Mouse (Mus musculus): ENCODE measurements at regions not wholly inside any gene's neighbourhood (a gene's known extent, or its start where the extent isn't known, plus 50 kb on each side); places are given as distances from the start of the nearest gene placed in this dataset.

DNA sequence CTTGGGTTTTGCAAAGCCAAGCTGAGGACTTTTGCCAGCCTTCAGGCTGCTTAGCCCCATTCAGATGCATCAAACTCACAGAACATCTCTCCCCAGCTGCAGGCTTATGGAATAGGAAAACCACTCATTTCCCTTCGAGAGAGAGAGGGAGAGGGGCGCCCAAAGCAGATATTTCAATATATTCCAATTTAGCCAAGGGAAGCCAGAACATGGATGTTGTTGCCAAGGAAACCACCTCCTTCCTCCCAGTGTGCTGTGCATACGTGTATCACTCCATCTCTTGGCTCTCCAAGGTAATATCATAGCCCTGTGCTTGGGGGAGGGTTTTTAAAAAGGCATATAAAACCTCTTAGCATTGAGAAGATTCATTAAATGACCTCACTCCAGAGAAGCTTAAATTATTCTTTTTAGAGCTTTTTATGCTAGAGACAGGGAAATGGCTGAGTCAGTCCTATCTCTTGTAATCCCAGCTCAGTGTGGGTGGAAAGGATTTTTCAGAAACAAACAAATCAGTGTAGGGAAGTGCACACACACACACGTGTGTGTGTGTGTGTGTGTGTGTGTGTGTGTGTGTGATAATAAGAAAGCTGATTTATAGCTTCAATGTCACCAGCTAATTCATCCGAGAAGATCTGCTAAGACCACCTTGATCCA, 245.1 kb downstream of the Rps24 start:
- no peak for TF ChIP-seq CTCF (IDR thresholded peaks at IDR 0.05; ENCODE audit: low read depth)
- WGBS = 71% methylated on average over 5 of the region's 5 CpGs

DNA sequence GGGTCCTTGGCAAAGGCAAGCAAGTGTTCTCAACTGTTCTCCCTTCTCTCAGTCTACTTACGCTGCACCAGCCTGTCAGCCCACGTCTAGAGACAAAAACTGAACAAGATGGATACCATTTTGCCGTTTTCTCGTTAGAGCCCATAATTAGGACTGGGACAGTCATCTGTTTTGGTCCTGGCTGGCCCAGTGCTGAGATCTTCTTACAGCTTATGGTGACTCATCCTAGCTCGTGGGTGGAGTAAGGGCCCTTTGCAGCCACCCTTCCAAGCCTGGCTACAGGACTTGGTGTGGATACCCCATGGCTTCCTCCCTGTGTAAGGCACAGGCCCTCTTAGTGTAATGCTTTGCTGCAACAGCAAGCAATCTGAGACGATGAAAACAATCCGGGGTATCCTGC, 246.4 kb downstream of the Rps24 start:
- Histone ChIP-seq H3K36me3 (ENCODE audit: control insufficient read depth, insufficient read depth) (no peaks in the 10 kb centered on the region), H3K9ac (ENCODE audit: low read depth, low read length) (no peak overlapping the region), H3K9me3 (ENCODE audit: control insufficient read depth) (no peaks in the 10 kb centered on the region), H3K4me2 (replicated peaks; ENCODE audit: low read depth) (no peak overlapping the region), H3K4me1 (replicated peaks; ENCODE audit: control insufficient read depth, insufficient read depth, low read length) (no peaks in the 10 kb centered on the region), H3K27me3 (replicated peaks; ENCODE audit: control insufficient read depth, insufficient read depth, low read length) (no peaks in the 10 kb centered on the region), H3K4me3 (ENCODE audit: low read depth, low read length) (no peak overlapping the region), H3K27ac (ENCODE audit: low read depth, low read length) (no peak overlapping the region)
- ATAC-seq = no peak
- WGBS = 82% methylated on average over 7 of the region's 7 CpGs
- no peak for TF ChIP-seq CTCF (IDR thresholded peaks at IDR 0.05; ENCODE audit: low read depth)

More for the DNA sequence above, 245.1 kb downstream of the Rps24 start:
- no peak overlapping the region for H3K4me2 ChIP-seq (replicated peaks; ENCODE audit: low read depth)
- no peaks in the 10 kb centered on the region for H3K4me1 ChIP-seq (replicated peaks; ENCODE audit: control insufficient read depth, insufficient read depth, low read length)
- H3K27ac ChIP-seq (ENCODE audit: low read depth, low read length) = no peak overlapping the region
- H3K9ac ChIP-seq (ENCODE audit: low read depth, low read length) = no peak overlapping the region
- H3K36me3 ChIP-seq (ENCODE audit: control insufficient read depth, insufficient read depth) = no peaks in the 10 kb centered on the region
- no peaks in the 10 kb centered on the region for H3K9me3 ChIP-seq (ENCODE audit: control insufficient read depth)
- no peak overlapping the region for H3K4me3 ChIP-seq (ENCODE audit: low read depth, low read length)
- ATAC-seq = no peak
- H3K27me3 ChIP-seq (replicated peaks; ENCODE audit: control insufficient read depth, insufficient read depth, low read length) = no peaks in the 10 kb centered on the region

DNA sequence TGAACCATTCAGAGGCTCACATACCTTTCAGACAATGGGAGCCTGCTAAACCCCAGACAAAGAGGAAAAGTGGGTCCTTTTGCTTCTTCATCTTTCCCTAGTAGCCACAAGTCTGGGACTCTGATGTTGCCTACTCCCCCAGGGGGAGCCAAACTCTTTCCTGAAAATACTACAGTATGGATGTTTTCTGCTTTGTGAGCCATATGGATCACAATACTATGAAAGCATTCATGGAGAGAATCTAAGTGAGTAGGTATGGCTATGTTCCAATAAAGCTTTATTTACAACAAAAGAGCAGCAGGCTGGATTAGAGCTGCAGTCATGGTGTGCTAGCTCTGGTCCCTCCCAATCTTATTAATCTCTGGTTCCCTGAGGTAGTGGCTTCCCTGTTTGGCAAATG, 251.9 kb downstream of the Rps24 start:
- Histone ChIP-seq H3K27me3 (replicated peaks; ENCODE audit: control insufficient read depth, insufficient read depth, low read length) (no peaks in the 10 kb centered on the region), H3K4me2 (replicated peaks; ENCODE audit: low read depth) (no peak overlapping the region), H3K27ac (ENCODE audit: low read depth, low read length) (no peak overlapping the region), H3K9me3 (ENCODE audit: control insufficient read depth) (no peaks in the 10 kb centered on the region), H3K4me3 (ENCODE audit: low read depth, low read length) (no peak overlapping the region), H3K36me3 (ENCODE audit: control insufficient read depth, insufficient read depth) (no peaks in the 10 kb centered on the region), H3K9ac (ENCODE audit: low read depth, low read length) (no peak overlapping the region), H3K4me1 (replicated peaks; ENCODE audit: control insufficient read depth, insufficient read depth, low read length) (no peaks in the 10 kb centered on the region)
- ATAC-seq = no peak
- TF ChIP-seq CTCF (IDR thresholded peaks at IDR 0.05; ENCODE audit: low read depth) = peak; percentile 61

DNA sequence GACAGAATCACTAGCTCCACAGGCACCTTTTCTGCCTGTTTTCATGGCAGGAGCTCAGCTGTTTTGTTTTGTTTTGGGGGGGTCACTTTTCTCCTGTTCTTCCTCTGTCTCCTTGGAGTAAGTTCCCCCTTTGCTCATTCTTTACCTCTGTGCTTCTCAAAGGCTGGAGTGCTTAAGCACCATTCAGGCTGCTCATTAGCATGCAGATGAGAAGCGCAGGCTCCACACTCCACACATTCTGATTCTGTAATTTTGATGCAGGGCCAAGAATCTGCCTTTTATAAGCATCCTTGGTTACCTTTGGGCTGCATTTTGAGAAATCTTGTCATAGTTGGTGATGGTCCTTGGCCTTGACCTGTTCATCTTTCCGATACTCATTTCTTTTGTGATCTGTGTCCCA, 257.5 kb downstream of the Rps24 start:
- WGBS = 83% methylated on average over 2 of the region's 2 CpGs
- Histone ChIP-seq H3K4me1 (replicated peaks; ENCODE audit: control insufficient read depth, insufficient read depth, low read length) (no peaks in the 10 kb centered on the region), H3K9ac (ENCODE audit: low read depth, low read length) (no peak overlapping the region), H3K27me3 (replicated peaks; ENCODE audit: control insufficient read depth, insufficient read depth, low read length) (no peaks in the 10 kb centered on the region), H3K27ac (ENCODE audit: low read depth, low read length) (no peak overlapping the region), H3K36me3 (ENCODE audit: control insufficient read depth, insufficient read depth) (no peaks in the 10 kb centered on the region), H3K4me3 (ENCODE audit: low read depth, low read length) (no peak overlapping the region), H3K4me2 (replicated peaks; ENCODE audit: low read depth) (no peak overlapping the region), H3K9me3 (ENCODE audit: control insufficient read depth) (no peaks in the 10 kb centered on the region)
- no peak for ATAC-seq
- TF ChIP-seq CTCF (IDR thresholded peaks at IDR 0.05; ENCODE audit: low read depth) = no peak

DNA sequence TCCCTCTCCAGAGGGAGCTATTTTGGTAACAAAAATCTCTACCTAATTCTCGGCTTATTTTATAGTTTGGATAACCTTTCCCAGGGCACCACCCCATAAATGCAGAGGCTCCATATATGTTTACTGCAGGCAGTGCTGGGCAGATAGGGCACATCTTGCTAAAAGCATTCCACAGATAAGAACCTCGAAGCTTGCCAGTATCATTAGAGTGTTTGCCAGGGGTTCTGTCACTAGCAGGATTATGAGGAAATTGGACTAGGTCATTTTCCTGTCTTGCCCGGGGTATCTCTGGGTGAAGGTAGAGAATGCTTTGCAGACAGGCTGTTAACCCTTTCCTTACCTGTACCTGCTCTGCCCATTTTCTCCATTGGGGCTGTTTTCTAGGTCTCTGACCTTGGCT, 258.8 kb downstream of the Rps24 start:
- no peak for TF ChIP-seq CTCF (IDR thresholded peaks at IDR 0.05; ENCODE audit: low read depth)

DNA sequence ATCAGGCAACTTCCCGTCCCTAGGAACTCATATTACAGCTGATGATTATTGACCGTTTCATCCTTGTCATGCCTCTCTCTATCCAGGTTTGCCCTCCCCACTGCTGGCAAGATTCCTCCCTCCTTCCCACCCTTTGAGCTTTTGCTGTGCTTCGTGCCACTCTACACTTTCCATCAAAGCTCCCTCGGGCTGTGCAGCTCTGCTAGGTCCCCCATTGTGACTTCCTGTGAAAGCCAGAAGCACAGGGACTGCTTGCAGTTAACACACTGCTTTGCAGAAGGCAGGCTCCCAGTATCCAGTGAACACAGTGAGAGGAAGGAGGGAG, 260.5 kb downstream of the Rps24 start:
- H3K4me1 ChIP-seq (replicated peaks; ENCODE audit: control insufficient read depth, insufficient read depth, low read length) = no peaks in the 10 kb centered on the region
- WGBS = 41% methylated on average over 4 of the region's 4 CpGs
- no peaks in the 10 kb centered on the region for H3K36me3 ChIP-seq (ENCODE audit: control insufficient read depth, insufficient read depth)
- H3K4me2 ChIP-seq (replicated peaks; ENCODE audit: low read depth) = no peak overlapping the region
- TF ChIP-seq CTCF (IDR thresholded peaks at IDR 0.05; ENCODE audit: low read depth) = no peak
- H3K9ac ChIP-seq (ENCODE audit: low read depth, low read length) = no peak overlapping the region
- no peaks in the 10 kb centered on the region for H3K27me3 ChIP-seq (replicated peaks; ENCODE audit: control insufficient read depth, insufficient read depth, low read length)
- H3K4me3 ChIP-seq (ENCODE audit: low read depth, low read length) = no peak overlapping the region
- peak overlapping the region; percentile 46; the same call in 1 of the 2 replicates for H3K27ac ChIP-seq (ENCODE audit: low read depth, low read length)
- ATAC-seq = no peak
- no peaks in the 10 kb centered on the region for H3K9me3 ChIP-seq (ENCODE audit: control insufficient read depth)

More for the DNA sequence above, 258.8 kb downstream of the Rps24 start:
- no peaks in the 10 kb centered on the region for H3K9me3 ChIP-seq (ENCODE audit: control insufficient read depth)
- H3K27ac ChIP-seq (ENCODE audit: low read depth, low read length) = no peak overlapping the region
- no peak overlapping the region for H3K4me3 ChIP-seq (ENCODE audit: low read depth, low read length)
- H3K4me1 ChIP-seq (replicated peaks; ENCODE audit: control insufficient read depth, insufficient read depth, low read length) = no peaks in the 10 kb centered on the region
- no peak overlapping the region for H3K9ac ChIP-seq (ENCODE audit: low read depth, low read length)
- no peaks in the 10 kb centered on the region for H3K27me3 ChIP-seq (replicated peaks; ENCODE audit: control insufficient read depth, insufficient read depth, low read length)
- no peaks in the 10 kb centered on the region for H3K36me3 ChIP-seq (ENCODE audit: control insufficient read depth, insufficient read depth)
- no peak overlapping the region for H3K4me2 ChIP-seq (replicated peaks; ENCODE audit: low read depth)
- WGBS = 3% methylated on average over 3 of the region's 3 CpGs
- no peak for ATAC-seq

Measured in intestine, postnatal 0 days (tissue).